Mouse (Mus musculus) cortical plate, adult 2 months (tissue): ENCODE data around the gene Lce1m.

Experiments used
- CTCF ChIP-seq: fragments of 200-500 bp; IDR thresholded peaks from 2 replicates; pipeline ENCODE4 v1.5.1; 2011; ENCODE audit warnings: mild to moderate bottlenecking, control low read depth, low read length; ENCODE audit not compliant: insufficient read depth; ENCODE audit errors: extremely low read depth
- POLR2A ChIP-seq: fragments of 200-500 bp; IDR thresholded peaks from 2 replicates; pipeline ENCODE4 v1.6.1; 2011; ENCODE audit warnings: mild to moderate bottlenecking, low read length, control low read depth; ENCODE audit not compliant: insufficient read depth; ENCODE audit errors: extremely low read depth

GRCm38 (mm10) chr3:93015460-93016104 is 3.3 kb downstream of the Lce1m start, which contains the start of gene Crct1:
- TF ChIP-seq POLR2A: no peak
- no peak for TF ChIP-seq CTCF
